Mouse (Mus musculus) activated CD4-positive, CD25-positive, alpha-beta regulatory T cell, adult 9 weeks (primary cell): ENCODE data around the gene Zar1. TPM values are rescaled to one million over a fixed set of nuclear protein-coding genes. Genes with fewer than 3 reads are reported as not detected.

Experiments
- polyA plus RNA-seq: library from polyadenylated mRNA; unstranded; fragments of 100-300 nt; shearing (Covaris generic); gene quantifications from one replicate; pipeline ENCODE4 v1.2.1, GENCODE M21; 2017

The Zar1 gene
- not detected for polyA plus RNA-seq

GRCm38 (mm10) chr5:72580970-72581332 lies at the start of gene Zar1:
Gene Zar1, minus strand, starts transcription at chr5:72581254.

GRCm38 (mm10) chr5:72587192-72587681 lies 6.2 kb upstream of the Zar1 start, which contains the start of gene Gm5868:
Gene Gm5868, minus strand, starts transcription at chr5:72587551.

GRCm38 (mm10) chr5:72559544-72560049 lies 21.5 kb downstream of the Zar1 start, which contains the start of gene Nfxl1:
Gene Nfxl1, minus strand, starts transcription at chr5:72559684.

Other genes with a start within 250 kb of the Zar1 start
- 0.13 TPM for gene Corin, start 76.8 kb downstream of the Zar1 start, polyA plus RNA-seq
- 6.0 TPM for gene Nfxl1, start 21.6 kb downstream of the Zar1 start, polyA plus RNA-seq
- gene Gm5868, start 6.3 kb upstream of the Zar1 start, polyA plus RNA-seq: not detected
- gene Cnga1, start 63.0 kb upstream of the Zar1 start, polyA plus RNA-seq: 3.4 TPM
- gene Nipal1, start 66.5 kb upstream of the Zar1 start, polyA plus RNA-seq: 24.2 TPM
- 60.6 TPM for gene Txk, start 171.5 kb upstream of the Zar1 start, polyA plus RNA-seq